Mouse (Mus musculus): ENCODE results near the gene Yars. TPM values are rescaled to one million over a fixed set of nuclear protein-coding genes. Genes with fewer than 3 reads are reported as not detected.
"Not testable (repeated sequence)": the region's sequence is repeated elsewhere in the genome, so short reads cannot be mapped to it uniquely, and the experiment has no call there.

Yars gene
- polyA plus RNA-seq, 1 experiment from 2014 or later = 80.0 TPM

GRCm38 (mm10) chr4:129209504-129209903 is 19.9 kb downstream of the Yars start:
- no peak for ATAC-seq (ENCODE audit: insufficient read depth, low FRiP score)
- no peak overlapping the region for H3K9ac ChIP-seq (ENCODE audit: low read length)

GRCm38 (mm10) chr4:129211461-129211860 is 21.9 kb downstream of the Yars start:
- Histone ChIP-seq H3K4me3 (replicated peaks; ENCODE audit: low read length) (no peak overlapping the region), H3K4me1 (ENCODE audit: control insufficient read depth, insufficient read depth, low read length) (no peaks in the 10 kb centered on the region), H3K27me3 (ENCODE audit: control insufficient read depth, insufficient read depth, low read length) (no peaks in the 10 kb centered on the region), H3K9me3 (replicated peaks; ENCODE audit: control insufficient read depth, low read length) (no peaks in the 10 kb centered on the region), H3K9ac (ENCODE audit: low read length) (no peak overlapping the region), H3K4me2 (ENCODE audit: low read depth, low read length) (no peak overlapping the region), H3K36me3 (ENCODE audit: control insufficient read depth, insufficient read depth, low read length) (peaks cover 26% of the 10 kb centered on the region), H3K27ac (ENCODE audit: low read length) (no peak overlapping the region)
- ATAC-seq (ENCODE audit: insufficient read depth, low FRiP score) = no peak
- WGBS = 64% methylated on average over 4 of the region's 4 CpGs

More at GRCm38 (mm10) chr4:129209504-129209903, 19.9 kb downstream of the Yars start:
- H3K4me1 ChIP-seq (ENCODE audit: control insufficient read depth, insufficient read depth, low read length) = no peaks in the 10 kb centered on the region
- H3K36me3 ChIP-seq (ENCODE audit: control insufficient read depth, insufficient read depth, low read length) = peaks cover 33% of the 10 kb centered on the region
- H3K4me3 ChIP-seq (replicated peaks; ENCODE audit: low read length) = no peak overlapping the region
- H3K27me3 ChIP-seq (ENCODE audit: control insufficient read depth, insufficient read depth, low read length) = no peaks in the 10 kb centered on the region
- no peak overlapping the region for H3K4me2 ChIP-seq (ENCODE audit: low read depth, low read length)
- H3K27ac ChIP-seq (ENCODE audit: low read length) = no peak overlapping the region
- 49% methylated on average over 7 of the region's 7 CpGs for WGBS
- no peaks in the 10 kb centered on the region for H3K9me3 ChIP-seq (replicated peaks; ENCODE audit: control insufficient read depth, low read length)

- 69% methylated on average over 3 of the region's 3 CpGs for WGBS
- not testable (repeated sequence) for H3K4me3 ChIP-seq (replicated peaks; ENCODE audit: low read length); H3K9me3 ChIP-seq (replicated peaks; ENCODE audit: control insufficient read depth, low read length); ATAC-seq (ENCODE audit: insufficient read depth, low FRiP score); H3K4me2 ChIP-seq (ENCODE audit: low read depth, low read length); H3K9ac ChIP-seq (ENCODE audit: low read length); H3K4me1 ChIP-seq (ENCODE audit: control insufficient read depth, insufficient read depth, low read length); H3K27me3 ChIP-seq (ENCODE audit: control insufficient read depth, insufficient read depth, low read length); H3K27ac ChIP-seq (ENCODE audit: low read length)
- H3K36me3 ChIP-seq (ENCODE audit: control insufficient read depth, insufficient read depth, low read length) = peaks cover 32% of the 10 kb centered on the region
Observed at GRCm38 (mm10) chr4:129212486-129212885, 22.9 kb downstream of the Yars start.

GRCm38 (mm10) chr4:129218569-129219175 is 29.1 kb downstream of the Yars start:
- no peaks in the 10 kb centered on the region for H3K27me3 ChIP-seq (ENCODE audit: control insufficient read depth, insufficient read depth, low read length)
- peaks cover 5% of the 10 kb centered on the region; the same call in 1 of the 2 replicates for H3K4me1 ChIP-seq (ENCODE audit: control insufficient read depth, insufficient read depth, low read length)
- H3K4me2 ChIP-seq (ENCODE audit: low read depth, low read length) = no peak overlapping the region
- no peak for ATAC-seq (ENCODE audit: insufficient read depth, low FRiP score)
- no peak overlapping the region for H3K4me3 ChIP-seq (replicated peaks; ENCODE audit: low read length)
- no peaks in the 10 kb centered on the region for H3K9me3 ChIP-seq (replicated peaks; ENCODE audit: control insufficient read depth, low read length)
- peaks cover 25% of the 10 kb centered on the region for H3K36me3 ChIP-seq (ENCODE audit: control insufficient read depth, insufficient read depth, low read length)
- H3K9ac ChIP-seq (ENCODE audit: low read length) = no peak overlapping the region
- 84% methylated on average over 7 of the region's 7 CpGs for WGBS
- H3K27ac ChIP-seq (ENCODE audit: low read length) = no peak overlapping the region

- H3K27me3 ChIP-seq (ENCODE audit: control insufficient read depth, insufficient read depth, low read length) = no peaks in the 10 kb centered on the region
- no peak overlapping the region for H3K4me3 ChIP-seq (replicated peaks; ENCODE audit: low read length)
- no peak for ATAC-seq (ENCODE audit: insufficient read depth, low FRiP score)
- H3K4me1 ChIP-seq (ENCODE audit: control insufficient read depth, insufficient read depth, low read length) = peaks cover 10% of the 10 kb centered on the region
- H3K9ac ChIP-seq (ENCODE audit: low read length) = no peak overlapping the region
- WGBS = 85% methylated on average over 10 of the region's 10 CpGs
- H3K27ac ChIP-seq (ENCODE audit: low read length) = no peak overlapping the region
- peaks cover 25% of the 10 kb centered on the region for H3K36me3 ChIP-seq (ENCODE audit: control insufficient read depth, insufficient read depth, low read length)
- H3K4me2 ChIP-seq (ENCODE audit: low read depth, low read length) = no peak overlapping the region
- H3K9me3 ChIP-seq (replicated peaks; ENCODE audit: control insufficient read depth, low read length) = no peaks in the 10 kb centered on the region
Observed at GRCm38 (mm10) chr4:129219198-129219597, 29.6 kb downstream of the Yars start.

GRCm38 (mm10) chr4:129220376-129221089 is 31.0 kb downstream of the Yars start:
- Histone ChIP-seq H3K9ac (ENCODE audit: low read length) (no peak overlapping the region), H3K27me3 (ENCODE audit: control insufficient read depth, insufficient read depth, low read length) (no peaks in the 10 kb centered on the region), H3K4me2 (ENCODE audit: low read depth, low read length) (no peak overlapping the region), H3K4me3 (replicated peaks; ENCODE audit: low read length) (no peak overlapping the region), H3K9me3 (replicated peaks; ENCODE audit: control insufficient read depth, low read length) (no peaks in the 10 kb centered on the region), H3K27ac (ENCODE audit: low read length) (no peak overlapping the region), H3K4me1 (ENCODE audit: control insufficient read depth, insufficient read depth, low read length) (peaks cover 12% of the 10 kb centered on the region), H3K36me3 (ENCODE audit: control insufficient read depth, insufficient read depth, low read length) (peaks cover 25% of the 10 kb centered on the region)
- ATAC-seq (ENCODE audit: insufficient read depth, low FRiP score) = no peak
- WGBS = 64% methylated on average over 7 of the region's 7 CpGs

- H3K4me1 ChIP-seq (ENCODE audit: control insufficient read depth, insufficient read depth, low read length) = peaks cover 17% of the 10 kb centered on the region
- H3K9ac ChIP-seq (ENCODE audit: low read length) = no peak overlapping the region
- no peaks in the 10 kb centered on the region for H3K9me3 ChIP-seq (replicated peaks; ENCODE audit: control insufficient read depth, low read length)
- no peak for ATAC-seq (ENCODE audit: insufficient read depth, low FRiP score)
- no peak overlapping the region for H3K4me2 ChIP-seq (ENCODE audit: low read depth, low read length)
- no peaks in the 10 kb centered on the region for H3K27me3 ChIP-seq (ENCODE audit: control insufficient read depth, insufficient read depth, low read length)
- no peak overlapping the region for H3K4me3 ChIP-seq (replicated peaks; ENCODE audit: low read length)
- WGBS = 73% methylated on average over 23 of the region's 23 CpGs
- no peak overlapping the region for H3K27ac ChIP-seq (ENCODE audit: low read length)
- peaks cover 25% of the 10 kb centered on the region for H3K36me3 ChIP-seq (ENCODE audit: control insufficient read depth, insufficient read depth, low read length)
Observed at GRCm38 (mm10) chr4:129221097-129222010, 31.8 kb downstream of the Yars start.

GRCm38 (mm10) chr4:129222019-129222925 is 32.7 kb downstream of the Yars start:
- H3K27me3 ChIP-seq (ENCODE audit: control insufficient read depth, insufficient read depth, low read length) = no peaks in the 10 kb centered on the region
- WGBS = 71% methylated on average over 31 of the region's 31 CpGs
- no peaks in the 10 kb centered on the region for H3K9me3 ChIP-seq (replicated peaks; ENCODE audit: control insufficient read depth, low read length)
- peaks cover 17% of the 10 kb centered on the region for H3K36me3 ChIP-seq (ENCODE audit: control insufficient read depth, insufficient read depth, low read length)
- H3K9ac ChIP-seq (ENCODE audit: low read length) = no peak overlapping the region
- H3K4me2 ChIP-seq (ENCODE audit: low read depth, low read length) = no peak overlapping the region
- H3K4me1 ChIP-seq (ENCODE audit: control insufficient read depth, insufficient read depth, low read length) = peaks cover 26% of the 10 kb centered on the region
- ATAC-seq (ENCODE audit: insufficient read depth, low FRiP score) = no peak
- H3K27ac ChIP-seq (ENCODE audit: low read length) = no peak overlapping the region
- no peak overlapping the region for H3K4me3 ChIP-seq (replicated peaks; ENCODE audit: low read length)

Data from stomach, embryonic 16.5 days (tissue).